Mouse (Mus musculus) hindbrain, embryonic 10.5 days (tissue): Measurements from ENCODE around the gene Dis3l. TPM values are rescaled to one million over a fixed set of nuclear protein-coding genes. Genes with fewer than 3 reads are reported as not detected.
"Not testable (repeated sequence)": the region's sequence is repeated elsewhere in the genome, so short reads cannot be mapped to it uniquely, and the experiment has no call there.

Source experiments
- DNase-seq: peaks from one replicate; pipeline ENCODE4 v3.0.0-alpha.2; 2017; ENCODE audit warnings: low spot score
- H3K27ac ChIP-seq: fragments of 300-500 bp; sonication (generic); 2 replicates; pipeline ENCODE4 v1.5.1; 2016; ENCODE audit warnings: mild to moderate bottlenecking, moderate library complexity
- H3K27me3 ChIP-seq: fragments of 300-500 bp; sonication (generic); 2 replicates; pipeline ENCODE4 v1.6.1; 2016; ENCODE audit warnings: mild to moderate bottlenecking; ENCODE audit not compliant: poor library complexity, insufficient read depth, severe bottlenecking
- H3K36me3 ChIP-seq: fragments of 300-500 bp; sonication (generic); 2 replicates; pipeline ENCODE4 v1.6.1; 2016; ENCODE audit warnings: mild to moderate bottlenecking, moderate library complexity
- H3K4me1 ChIP-seq: fragments of 300-500 bp; sonication (generic); replicated peaks from 2 replicates; pipeline ENCODE4 v1.6.1; 2016; ENCODE audit warnings: mild to moderate bottlenecking
- H3K4me3 ChIP-seq: fragments of 300-500 bp; sonication (generic); 2 replicates; pipeline ENCODE4 v1.5.1; 2016; ENCODE audit warnings: mild to moderate bottlenecking, moderate library complexity
- H3K9me3 ChIP-seq: fragments of 300-500 bp; sonication (generic); 2 replicates; pipeline ENCODE4 v1.6.1; 2016; ENCODE audit warnings: mild to moderate bottlenecking, moderate library complexity
- WGBS: fragments of 180-500 bp; shearing (Covaris S2); methylation state at CpG from one replicate; pipeline ENCODE4 v1.1.7; 2016; 5-methylcytosine and 5-hydroxymethylcytosine counted together
- polyA plus RNA-seq: library from polyadenylated mRNA; unstranded; fragments of >200 nt; fragmentation: Nextera tagmentation; extraction: Ambion mirVana; gene quantifications from 2 replicates; pipeline ENCODE4 v1.2.1, GENCODE M21; 2016

Dis3l gene
- polyA plus RNA-seq, 1 experiment from 2014 or later: 20.6 TPM

DNA sequence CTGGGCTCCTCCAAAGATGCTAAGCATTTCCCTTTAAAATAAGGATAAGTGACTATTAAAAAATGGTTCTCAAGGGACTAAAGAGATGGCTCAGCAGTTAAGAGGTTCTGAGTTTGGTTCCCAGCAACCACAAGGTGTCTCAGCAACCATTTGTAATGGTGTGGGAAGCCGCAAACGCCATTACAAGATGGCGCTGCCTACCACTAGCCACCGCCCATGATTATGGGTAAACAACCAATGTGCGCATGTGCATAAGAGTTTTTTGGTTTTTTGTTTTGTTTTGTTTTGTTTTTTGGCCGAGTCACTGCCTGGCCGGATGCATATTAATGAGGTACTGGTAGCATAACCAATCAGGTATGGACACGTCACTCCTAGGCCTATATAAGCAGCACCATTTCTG, 72.3 kb downstream of the Dis3l start:
- not testable (repeated sequence) for H3K36me3 ChIP-seq, H3K27me3 ChIP-seq, H3K4me1 ChIP-seq, H3K27ac ChIP-seq, DNase-seq, H3K4me3 ChIP-seq, H3K9me3 ChIP-seq
- 97% methylated on average over 8 of the region's 8 CpGs for WGBS

DNA sequence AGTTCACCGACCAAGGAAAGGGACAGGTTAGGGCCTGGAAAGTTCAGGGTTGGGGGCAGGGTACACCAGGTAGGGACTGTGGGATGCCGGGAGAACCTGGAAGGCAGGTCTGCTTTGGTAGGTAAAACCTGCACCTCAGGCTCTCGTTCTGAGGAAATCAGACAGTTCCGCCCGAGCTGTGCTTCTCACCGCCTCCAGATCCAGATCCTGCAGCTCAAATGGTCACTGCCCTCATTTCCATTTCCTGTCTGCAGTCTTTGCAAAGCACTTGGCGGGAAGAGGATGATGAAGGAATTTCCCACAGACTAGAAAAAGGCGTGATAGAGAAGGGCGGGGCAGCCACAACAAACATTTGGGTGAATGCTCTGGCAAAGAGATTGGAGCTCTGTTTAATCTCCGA, 72.9 kb downstream of the Dis3l start:
- Histone ChIP-seq H3K36me3 (no peaks in the 10 kb centered on the region), H3K27me3 (no peaks in the 10 kb centered on the region), H3K4me1 (no peaks in the 10 kb centered on the region), H3K9me3 (no peaks in the 10 kb centered on the region), H3K27ac (no peak overlapping the region), H3K4me3 (no peak overlapping the region)
- no peak for DNase-seq
- WGBS: 91% methylated on average over 10 of the region's 10 CpGs

DNA sequence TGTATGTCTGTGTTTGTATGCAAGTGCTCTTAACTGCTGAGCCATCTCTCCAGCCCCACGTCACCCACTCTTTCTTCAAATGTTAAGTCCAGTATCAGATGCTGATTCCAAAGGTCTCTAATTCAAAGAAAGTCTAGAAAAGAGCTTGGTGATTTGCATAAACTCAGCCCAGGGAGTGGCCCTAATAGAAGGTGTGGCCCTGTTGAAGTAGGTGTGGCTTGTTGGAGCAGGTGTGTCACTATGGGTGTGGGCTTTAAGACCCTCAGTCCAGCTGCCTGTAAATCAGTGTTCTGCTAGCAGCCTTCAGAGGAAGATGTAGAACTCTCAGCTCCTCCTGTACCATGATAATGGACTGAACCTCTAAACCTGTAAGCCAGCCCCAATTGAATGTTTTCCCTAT, 73.9 kb downstream of the Dis3l start:
- DNase-seq: no peak
- Histone ChIP-seq H3K36me3 (no peaks in the 10 kb centered on the region), H3K4me1 (no peaks in the 10 kb centered on the region), H3K4me3 (no peak overlapping the region), H3K27ac (no peak overlapping the region), H3K9me3 (no peaks in the 10 kb centered on the region), H3K27me3 (no peaks in the 10 kb centered on the region)
- WGBS: 88% methylated on average over 1 of the region's 1 CpGs

DNA sequence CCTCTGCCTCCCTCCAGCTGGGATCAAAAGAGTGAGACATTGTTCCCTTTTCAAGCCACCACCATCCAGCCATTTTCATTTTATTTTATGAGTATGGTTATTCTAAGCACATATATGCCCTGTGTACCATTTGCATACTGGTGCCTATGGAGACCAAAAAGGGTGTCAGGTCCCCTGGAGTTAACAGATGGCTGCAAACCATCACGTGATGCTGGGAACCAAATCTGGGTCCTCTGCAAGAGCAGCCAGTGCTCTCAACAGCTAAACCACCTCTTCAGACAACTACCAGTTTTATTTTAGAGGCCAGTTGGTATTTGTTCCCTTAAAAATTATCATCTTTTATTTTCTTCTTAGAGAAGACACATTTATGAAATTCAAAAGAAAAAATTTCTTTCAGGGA, 76.3 kb downstream of the Dis3l start:
- H3K27me3 ChIP-seq: no peaks in the 10 kb centered on the region
- no peaks in the 10 kb centered on the region for H3K36me3 ChIP-seq
- DNase-seq: no peak
- no peak overlapping the region for H3K4me3 ChIP-seq
- no peaks in the 10 kb centered on the region for H3K9me3 ChIP-seq
- H3K27ac ChIP-seq: no peak overlapping the region
- 35% methylated on average over 1 of the region's 1 CpGs for WGBS
- no peaks in the 10 kb centered on the region for H3K4me1 ChIP-seq

DNA sequence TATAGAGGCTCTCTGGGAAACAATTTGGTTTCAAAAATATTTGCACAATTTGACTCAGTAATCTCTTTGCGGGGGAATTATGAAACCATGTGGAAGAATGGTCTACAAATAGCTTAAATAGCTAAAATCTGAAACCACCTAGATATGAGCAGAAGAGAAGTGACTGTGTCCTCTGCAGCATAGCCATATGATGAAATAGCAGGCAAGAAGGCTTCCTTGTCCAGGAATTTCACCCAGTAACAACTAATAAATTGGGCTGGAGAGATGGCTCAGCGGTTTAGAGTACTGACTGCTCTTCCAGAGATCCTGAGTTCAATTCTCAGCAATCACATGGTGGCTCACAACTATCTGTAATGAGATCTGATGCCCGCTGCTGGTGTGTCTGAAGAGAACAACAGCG, 80.1 kb downstream of the Dis3l start:
- 88% methylated on average over 4 of the region's 4 CpGs for WGBS
- H3K9me3 ChIP-seq: no peaks in the 10 kb centered on the region
- no peaks in the 10 kb centered on the region for H3K27me3 ChIP-seq
- no peak overlapping the region for H3K27ac ChIP-seq
- H3K36me3 ChIP-seq: no peaks in the 10 kb centered on the region
- H3K4me1 ChIP-seq: no peaks in the 10 kb centered on the region
- H3K4me3 ChIP-seq: no peak overlapping the region
- no peak for DNase-seq

DNA sequence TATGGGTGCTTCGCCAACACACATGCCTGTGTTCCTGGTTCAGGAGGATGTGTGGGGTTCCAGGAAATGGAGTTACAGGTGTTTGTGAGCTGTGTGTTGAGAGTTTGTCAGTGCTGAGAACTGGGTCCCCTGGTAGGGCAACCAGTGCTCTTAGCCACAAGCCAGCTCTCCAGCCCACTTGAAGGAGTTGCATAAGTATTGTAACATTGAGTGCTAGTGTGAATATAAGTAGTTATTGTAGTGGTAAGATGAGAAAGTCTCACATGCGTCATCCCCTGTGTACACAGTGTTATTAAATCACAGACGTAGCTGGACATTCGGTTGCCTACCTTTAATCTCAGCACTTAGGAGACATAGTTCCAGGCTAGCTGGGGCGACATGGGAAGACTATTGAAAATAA, 81.2 kb downstream of the Dis3l start:
- no peaks in the 10 kb centered on the region for H3K9me3 ChIP-seq
- DNase-seq: no peak
- H3K36me3 ChIP-seq: no peaks in the 10 kb centered on the region
- H3K4me3 ChIP-seq: no peak overlapping the region
- no peaks in the 10 kb centered on the region for H3K4me1 ChIP-seq
- no peaks in the 10 kb centered on the region for H3K27me3 ChIP-seq
- 87% methylated on average over 5 of the region's 5 CpGs for WGBS
- no peak overlapping the region for H3K27ac ChIP-seq

Other genes with a start within 250 kb of the Dis3l start
- gene Lctl, start 224.1 kb downstream of the Dis3l start, polyA plus RNA-seq: 0.16 TPM in 1 of 2 replicates, not detected in the other
- gene Zwilch, start 168.2 kb downstream of the Dis3l start, polyA plus RNA-seq: 24.8 and 41.7 TPM in 2 replicates
- 959 and 1,179 TPM in 2 replicates for gene Rpl4, start 167.9 kb downstream of the Dis3l start, polyA plus RNA-seq
- gene Snapc5, start 162.0 kb downstream of the Dis3l start, polyA plus RNA-seq: 38.3 and 39.8 TPM in 2 replicates
- 3.5 and 4.1 TPM in 2 replicates for gene Uchl4, start 106.1 kb downstream of the Dis3l start, polyA plus RNA-seq
- gene Map2k1, start 87.7 kb downstream of the Dis3l start, polyA plus RNA-seq: 75.3 and 104 TPM in 2 replicates
- 246 and 275 TPM in 2 replicates for gene Tipin, start 59.7 kb downstream of the Dis3l start, polyA plus RNA-seq
- gene Megf11, start 44.3 kb upstream of the Dis3l start, polyA plus RNA-seq: 1.0 and 5.6 TPM in 2 replicates